Mouse (Mus musculus) testis, adult 2 months (tissue): ENCODE results near the gene Eif3l.

Experiments used
- CTCF ChIP-seq: fragments of 200-500 bp; IDR thresholded peaks from 2 replicates; pipeline ENCODE4 v1.5.1; 2012; ENCODE audit warnings: low read depth, mild to moderate bottlenecking, inconsistent platforms, low read length, moderate library complexity; ENCODE audit not compliant: control insufficient read depth, insufficient read depth, insufficient replicate concordance
- POLR2A ChIP-seq: fragments of 200-500 bp; IDR thresholded peaks from 2 replicates; pipeline ENCODE4 v1.6.1; 2012; ENCODE audit warnings: low read depth, mild to moderate bottlenecking, inconsistent platforms, low read length, moderate library complexity; ENCODE audit not compliant: control insufficient read depth

DNA sequence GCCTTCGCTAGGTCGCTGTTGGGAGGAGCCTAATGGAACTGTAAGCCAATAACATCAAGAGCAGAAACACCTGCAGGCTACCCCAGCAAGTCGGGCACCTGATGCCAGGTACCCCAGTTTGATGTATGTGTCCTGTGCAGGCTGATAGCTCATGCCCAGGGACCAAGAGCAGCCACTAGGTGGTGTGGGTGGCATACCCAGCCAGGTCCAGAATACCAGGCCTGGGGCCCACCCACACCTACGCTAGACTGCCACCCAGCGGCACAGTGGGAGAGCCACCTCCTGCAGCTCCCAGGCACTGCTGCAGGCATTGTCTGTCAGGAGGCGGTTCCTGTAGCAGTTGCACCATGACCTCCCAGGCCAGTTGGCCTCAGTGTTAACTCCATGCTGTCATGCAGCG, 36.1 kb upstream of the Eif3l start:
- TF ChIP-seq CTCF: peak; percentile 62; the same call in 1 of the 2 replicates
- TF ChIP-seq POLR2A: no peak
